Mouse (Mus musculus): ENCODE measurements around the gene Cse1l.

Gene Cse1l

DNA sequence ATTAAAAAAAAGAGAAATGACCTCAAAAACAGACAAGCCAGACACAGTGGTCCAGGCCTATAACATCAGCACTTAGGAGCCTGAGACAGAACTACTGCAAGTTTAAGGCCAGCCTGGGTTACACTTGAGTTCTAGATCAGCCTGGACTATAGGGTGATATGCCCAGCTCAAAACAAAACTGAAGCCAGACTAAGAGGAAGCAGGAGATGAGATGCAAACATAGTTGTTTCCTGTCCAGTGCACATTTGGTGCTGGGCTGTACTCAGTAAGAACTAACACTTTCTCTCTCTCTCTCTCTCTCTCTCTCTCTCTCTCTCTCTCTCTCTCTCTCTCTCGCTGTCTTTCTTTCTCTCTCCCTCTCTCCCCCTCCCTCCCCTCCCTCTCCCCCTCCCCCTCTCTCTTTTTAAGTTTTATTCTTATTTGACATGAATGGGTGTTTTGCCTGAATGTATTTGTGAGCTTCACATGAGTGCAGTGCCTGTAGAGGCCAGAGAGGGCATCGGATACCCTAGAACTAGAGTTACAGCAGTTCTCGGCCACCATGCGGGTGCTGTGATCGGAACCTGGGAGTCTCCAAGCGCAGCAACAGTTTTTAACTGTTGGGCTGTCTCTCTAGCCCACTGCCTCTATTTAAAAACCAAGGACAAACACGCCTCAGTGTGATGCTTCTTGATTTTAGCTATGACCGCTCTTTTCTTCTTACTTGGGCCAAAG is 4.9 kb upstream of the Cse1l start:
- no peak for DNase-seq (ENCODE audit: low read depth, low spot score)

- no peak for DNase-seq (ENCODE audit: low read depth, low spot score)
Observed at GRCm38 (mm10) chr2:166903719-166904282, 2.0 kb upstream of the Cse1l start.

DNA sequence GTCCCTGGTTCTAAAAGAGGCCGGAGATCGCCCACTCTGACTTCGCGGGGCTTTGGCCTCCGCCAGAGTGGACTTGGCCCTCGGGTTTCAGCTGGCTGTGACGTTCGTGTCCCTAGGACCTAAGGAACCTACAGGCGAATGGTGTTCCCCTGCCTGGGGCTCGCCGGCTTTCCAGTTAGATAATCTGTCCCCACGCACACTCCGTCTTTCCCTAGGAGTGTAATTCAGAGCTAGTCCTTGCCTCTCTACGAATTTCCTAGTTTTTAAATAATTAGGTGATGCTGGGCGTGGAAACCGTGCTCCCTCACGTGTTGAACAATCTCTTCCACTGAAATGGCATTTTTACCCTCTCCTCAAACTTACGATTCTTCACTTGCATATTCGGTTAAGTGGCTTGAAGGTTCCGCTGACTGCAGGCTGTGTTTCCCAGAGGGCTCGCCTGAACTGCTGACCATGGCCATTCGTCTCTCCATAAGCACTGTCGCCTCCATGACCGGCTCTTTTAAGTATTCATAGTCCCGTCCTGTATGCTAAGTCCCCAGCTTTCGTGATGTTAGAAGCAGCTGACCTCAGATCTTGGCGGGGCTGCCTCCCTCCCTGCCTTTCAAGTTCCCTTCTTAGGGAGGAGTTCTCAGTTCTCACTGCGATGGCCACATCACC is 813 bp downstream of the Cse1l start:
- no peak for DNase-seq (ENCODE audit: low read depth, low spot score)

DNA sequence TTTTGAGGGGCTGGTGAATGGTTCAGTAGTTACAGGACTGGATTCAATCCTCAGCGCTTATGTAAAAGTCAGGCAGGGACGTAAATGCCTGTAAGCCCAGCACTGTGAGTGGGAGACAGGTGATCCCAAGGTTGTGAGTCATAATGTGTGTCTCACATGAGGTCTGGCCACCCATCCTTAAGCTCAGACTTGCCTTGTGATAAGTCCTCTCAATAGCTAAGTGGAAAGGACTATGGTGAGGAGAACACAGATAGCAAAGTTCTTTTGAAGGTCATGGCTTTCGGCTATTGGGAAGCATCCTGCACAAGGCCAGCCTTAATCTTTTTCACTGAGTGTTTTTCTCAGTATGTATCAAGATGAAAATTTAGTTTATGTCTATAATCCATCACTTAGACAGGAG is 3.9 kb downstream of the Cse1l start:
- no peak for DNase-seq (ENCODE audit: low read depth, low spot score)

DNA sequence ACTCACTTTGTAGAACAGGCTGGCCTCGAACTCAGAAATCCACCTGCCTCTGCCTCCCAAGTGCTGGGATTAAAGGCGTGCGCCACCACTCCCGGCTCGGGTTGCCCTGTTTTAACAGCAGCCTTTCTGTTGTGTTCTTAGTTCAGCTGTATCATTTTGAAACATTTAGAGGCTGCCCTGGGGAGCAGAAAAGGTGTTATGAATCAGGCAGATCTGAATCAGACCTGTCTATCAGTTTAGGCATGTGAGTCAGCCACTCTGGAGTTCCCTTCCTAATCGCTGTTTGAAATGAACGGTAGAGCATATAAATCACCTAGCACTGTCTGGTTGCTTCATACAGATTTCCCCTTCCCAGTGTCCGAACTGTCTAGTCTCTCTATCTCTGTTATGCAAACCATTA is 4.7 kb downstream of the Cse1l start:
- DNase-seq (ENCODE audit: low read depth, low spot score) = no peak

- no peak for DNase-seq (ENCODE audit: low read depth, low spot score)
Observed at GRCm38 (mm10) chr2:166923971-166924370, 18.1 kb downstream of the Cse1l start.

GRCm38 (mm10) chr2:166933943-166934342 is 28.1 kb downstream of the Cse1l start:
- no peak for DNase-seq (ENCODE audit: low read depth, low spot score)

DNA sequence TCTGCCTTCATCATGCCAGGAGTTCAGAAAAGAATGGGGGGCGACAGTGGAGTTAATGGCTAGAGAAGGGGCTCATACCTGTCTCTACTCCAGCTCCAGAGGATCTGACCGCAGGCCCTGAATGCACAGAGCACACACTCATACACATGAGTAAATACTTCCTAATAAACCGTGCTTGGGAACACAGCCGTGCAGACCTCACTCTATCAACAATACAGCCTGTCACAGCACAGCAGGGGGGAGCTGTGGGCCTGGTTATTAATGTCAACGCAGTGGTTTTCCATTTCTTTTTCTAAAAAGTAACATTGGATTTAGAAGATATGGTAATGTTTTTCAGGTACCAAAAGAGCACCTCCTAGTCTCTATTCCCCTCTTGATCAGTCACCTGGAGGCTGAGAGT is 28.6 kb downstream of the Cse1l start:
- DNase-seq (ENCODE audit: low read depth, low spot score) = no peak

GRCm38 (mm10) chr2:166935582-166935981 is 29.7 kb downstream of the Cse1l start:
- DNase-seq (ENCODE audit: low read depth, low spot score) = no peak

- DNase-seq (ENCODE audit: low read depth, low spot score) = no peak
Observed at GRCm38 (mm10) chr2:166936166-166936565, 30.3 kb downstream of the Cse1l start.

DNA sequence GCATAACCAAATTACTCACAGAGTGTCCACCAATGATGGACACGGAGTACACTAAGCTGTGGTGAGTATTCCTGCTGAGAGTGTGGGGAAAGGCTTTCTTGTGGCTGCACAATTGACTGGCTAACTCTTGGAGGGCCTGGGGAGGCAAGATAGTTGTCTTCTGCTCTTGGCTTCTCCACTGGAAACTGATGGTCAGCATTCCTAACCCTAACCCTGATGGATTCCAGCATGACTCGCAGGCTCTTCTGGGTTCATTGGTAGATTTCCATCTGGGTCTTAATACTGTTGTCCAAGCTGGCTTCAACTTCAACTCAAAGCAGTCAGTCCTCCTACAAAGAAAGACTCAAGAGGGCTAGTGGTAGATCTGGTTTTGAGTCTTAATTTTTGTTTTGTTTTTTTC is 37.3 kb downstream of the Cse1l start:
- DNase-seq (ENCODE audit: low read depth, low spot score) = no peak

DNA sequence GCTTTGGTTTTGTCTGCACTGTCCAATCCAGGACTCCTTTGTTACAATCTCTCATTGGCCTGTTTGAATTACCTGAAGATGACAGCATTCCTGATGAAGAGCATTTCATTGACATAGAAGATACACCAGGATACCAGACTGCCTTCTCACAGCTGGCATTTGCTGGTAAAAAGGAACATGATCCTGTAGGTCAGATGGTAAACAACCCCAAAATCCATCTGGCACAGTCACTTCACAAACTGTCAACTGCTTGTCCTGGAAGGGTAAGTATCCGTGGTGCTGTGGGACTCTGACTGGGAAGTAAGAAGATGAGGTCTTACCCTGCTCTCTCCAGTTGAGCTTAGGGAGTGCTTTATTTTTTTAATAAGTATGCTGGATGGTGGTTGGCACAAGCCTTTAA is 38.5 kb downstream of the Cse1l start:
- DNase-seq (ENCODE audit: low read depth, low spot score) = no peak

DNA sequence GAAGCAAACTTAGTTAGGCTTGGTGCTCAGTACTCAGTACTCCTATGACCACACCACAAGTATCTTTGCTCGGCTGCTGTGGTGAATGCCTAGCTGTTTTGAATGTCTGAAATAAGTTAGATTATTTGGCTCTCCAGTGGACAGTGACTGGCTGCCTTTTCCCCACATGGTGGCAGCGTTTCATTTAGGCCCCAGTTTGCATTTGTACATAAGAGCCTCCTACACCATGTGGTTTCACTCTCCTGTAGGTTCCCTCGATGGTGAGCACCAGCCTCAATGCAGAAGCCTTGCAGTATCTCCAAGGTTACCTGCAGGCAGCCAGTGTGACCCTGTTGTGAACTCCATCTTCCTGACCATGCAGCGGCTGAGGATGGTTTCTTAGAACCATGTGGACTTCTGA is 39.6 kb downstream of the Cse1l start:
- peak; percentile 21 for DNase-seq (ENCODE audit: low read depth, low spot score)

DNA sequence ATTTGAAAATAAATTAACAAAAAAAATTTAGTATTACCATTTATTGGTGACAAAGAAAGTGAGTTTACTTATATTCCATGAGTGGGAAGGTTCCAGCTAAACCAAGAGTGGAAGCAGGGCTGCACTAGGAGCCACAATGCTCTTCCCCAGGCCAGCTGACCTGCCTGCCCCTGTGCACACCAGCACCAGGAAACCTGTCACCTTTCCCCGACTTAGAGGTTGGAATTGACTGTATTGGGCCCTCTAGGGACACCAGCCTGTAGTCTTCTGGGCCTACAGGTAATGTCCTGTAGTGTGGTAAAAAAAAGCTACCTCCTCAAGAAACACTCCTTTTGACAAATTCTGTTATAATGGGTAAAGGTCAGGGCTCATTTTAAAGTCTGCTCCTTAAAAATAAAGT is 42.4 kb downstream of the Cse1l start:
- DNase-seq (ENCODE audit: low read depth, low spot score) = no peak

DNA sequence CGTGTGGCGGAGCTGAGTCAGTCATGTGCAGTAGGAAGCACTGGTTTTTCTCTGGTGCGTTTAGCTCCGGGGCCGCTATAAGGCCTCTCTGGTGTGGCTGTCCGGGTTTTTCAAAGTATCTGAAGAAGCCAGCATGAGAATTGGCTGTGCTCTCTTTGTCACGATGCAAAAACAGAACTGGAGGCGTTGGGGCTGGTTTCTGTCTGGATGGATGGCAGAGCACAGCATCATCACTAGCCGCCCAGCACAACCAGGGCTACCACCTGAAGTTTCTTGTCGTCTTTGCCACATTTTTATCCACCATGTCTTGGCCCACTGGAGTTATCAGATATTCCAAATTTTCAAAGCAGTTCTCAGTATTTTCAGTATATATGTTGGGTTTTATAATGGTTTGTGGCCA is 43.1 kb downstream of the Cse1l start:
- DNase-seq (ENCODE audit: low read depth, low spot score) = no peak

DNA sequence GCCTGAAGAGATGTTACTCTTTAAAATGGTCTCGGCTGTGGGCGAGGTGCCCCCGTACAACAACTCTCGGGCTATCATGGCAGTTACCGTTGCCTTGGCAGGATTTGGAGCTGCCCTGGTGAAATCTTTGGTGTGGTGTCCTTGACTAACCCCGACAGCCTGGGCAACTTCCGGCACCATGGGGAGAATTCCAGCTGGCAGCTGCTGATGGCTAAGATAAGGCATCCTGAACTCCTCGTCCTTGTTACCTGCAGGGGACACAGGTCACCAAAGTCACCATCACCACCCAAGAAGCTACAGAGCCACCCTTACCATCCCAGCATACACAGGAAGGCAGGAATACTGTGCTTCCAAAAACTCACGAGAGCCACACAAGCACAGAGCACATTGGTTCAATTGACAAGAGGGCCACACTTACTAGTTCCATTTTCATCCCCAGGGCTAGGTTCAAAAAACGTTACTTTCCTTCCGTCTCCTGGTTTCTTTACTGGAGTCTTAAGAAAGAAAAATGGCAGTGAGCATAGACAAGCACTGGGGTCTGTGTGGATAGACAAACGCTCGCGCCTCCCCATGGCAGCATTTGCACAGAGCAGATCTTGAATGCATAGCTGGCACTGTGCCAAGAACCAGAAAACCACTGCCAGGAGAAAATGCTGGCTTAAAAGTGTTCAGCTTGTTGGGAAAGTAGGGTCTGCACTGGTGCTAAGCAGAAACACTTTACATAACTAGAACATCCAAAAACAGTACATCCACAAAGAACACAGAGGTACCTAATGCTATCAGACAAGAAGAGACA is 45.2 kb downstream of the Cse1l start:
- no peak for DNase-seq (ENCODE audit: low read depth, low spot score)

GRCm38 (mm10) chr2:166952151-166952550 is 46.3 kb downstream of the Cse1l start:
- no peak for DNase-seq (ENCODE audit: low read depth, low spot score)

DNA sequence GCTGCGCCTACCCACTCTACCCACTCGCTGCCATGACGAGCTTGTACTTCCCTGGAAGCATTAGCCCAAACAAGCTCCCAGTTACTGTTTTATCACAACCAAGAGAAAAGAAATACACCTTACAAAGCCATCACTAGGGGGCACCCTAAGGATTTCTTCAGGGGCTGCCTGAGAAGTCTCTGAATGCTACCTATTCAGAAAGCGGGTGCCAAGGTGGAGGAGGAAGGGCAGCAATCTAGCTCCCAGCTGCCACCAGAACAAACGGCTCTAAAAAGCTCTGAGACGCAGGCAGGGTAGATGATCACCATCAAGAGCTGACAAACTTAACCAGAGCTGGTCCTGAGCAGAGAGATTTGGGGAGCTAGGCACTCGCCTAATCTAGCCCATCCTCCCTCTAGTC is 51.0 kb downstream of the Cse1l start:
- DNase-seq (ENCODE audit: low read depth, low spot score) = peak; percentile 49

DNA sequence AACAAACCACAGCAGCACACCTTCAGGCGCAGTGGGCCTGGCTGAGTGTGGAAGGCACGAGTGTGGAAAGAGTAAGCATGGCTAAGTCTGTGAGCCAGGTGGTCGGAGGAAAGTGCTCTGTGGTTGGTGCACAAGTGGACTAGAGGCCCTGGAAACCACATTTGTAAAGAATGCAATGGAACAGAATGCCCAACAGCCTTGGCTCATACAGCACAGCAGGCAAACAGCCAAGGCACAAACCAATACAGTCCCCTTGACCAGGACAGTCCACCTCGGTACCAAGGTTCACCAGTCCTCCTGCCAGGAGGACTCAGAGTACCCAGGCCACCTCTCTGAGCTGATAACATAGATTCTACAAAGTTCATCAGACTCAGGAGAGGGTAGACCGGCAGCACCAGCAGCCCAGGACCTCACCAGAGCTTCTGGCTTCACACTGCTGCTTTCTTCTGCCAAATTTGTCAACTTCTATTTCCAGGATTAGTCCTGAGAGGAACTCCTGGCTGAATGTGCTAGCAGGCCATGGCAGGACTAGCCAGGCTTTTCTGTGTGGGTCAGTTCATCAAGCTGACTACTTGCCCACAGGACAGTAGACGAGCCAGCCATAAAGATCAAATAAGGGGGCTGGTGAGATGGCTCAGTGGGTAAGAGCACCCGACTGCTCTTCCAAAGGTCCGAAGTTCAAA is 54.9 kb downstream of the Cse1l start:
- DNase-seq (ENCODE audit: low read depth, low spot score) = no peak

GRCm38 (mm10) chr2:166963257-166963656 is 57.4 kb downstream of the Cse1l start:
- no peak for DNase-seq (ENCODE audit: low read depth, low spot score)

GRCm38 (mm10) chr2:166964773-166965172 is 58.9 kb downstream of the Cse1l start:
- DNase-seq (ENCODE audit: low read depth, low spot score) = no peak

DNA sequence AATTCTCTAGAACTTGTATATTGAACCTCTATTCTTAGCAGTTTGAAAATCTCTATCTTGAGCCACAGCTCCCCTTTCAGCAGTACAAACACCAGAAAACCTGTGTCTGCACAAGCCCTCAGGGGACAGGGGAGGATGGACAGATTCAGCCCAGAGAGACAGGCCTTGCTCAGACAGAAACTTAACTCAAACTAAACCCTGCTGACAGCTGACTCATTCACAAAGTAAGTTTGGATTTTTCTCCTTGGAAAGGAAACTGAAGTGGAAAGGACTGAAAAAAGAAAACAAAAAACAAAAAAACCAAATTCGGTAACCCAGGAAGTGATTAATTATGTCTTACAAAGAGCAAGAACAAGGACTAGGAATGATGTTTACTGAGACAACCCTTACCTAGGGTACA is 67.3 kb downstream of the Cse1l start:
- no peak for DNase-seq (ENCODE audit: low read depth, low spot score)
